ENCODE assay signal across 9 mouse cellular contexts in genomic region chr11:110095858-110096257, GRCm38 (mm10). TPM values are rescaled to one million over a fixed set of nuclear protein-coding genes. Genes with fewer than 3 reads are reported as not detected.
DNase-seq lines count a peak whose midpoint lies in the region; ATAC-seq and TF ChIP-seq lines count a peak whose summit lies in the region.
"Had no signal": no experiment of that assay in that cellular context is flagged by ENCODE, and none has a peak within 500 bp of the region (broad histone marks: within the 10 kb centered on the region; RNA-seq: fewer than 3 reads in every experiment).

TSS of gene Abca8a (minus strand) at chr11:110095978.

- no peaks in the 10 kb centered on the region for H3K4me1 ChIP-seq in kidney, adult 2 months (ENCODE audit: control insufficient read depth, insufficient read depth, low read length)

- H3K4me3 ChIP-seq in kidney, adult 2 months (ENCODE audit: insufficient read depth, low read depth, low read length), result 0 out of 2 replicates have a peak within 1 kb of the TSS, but pooled peaks have one; percentile 22

- peak within 1 kb of the TSS; percentile 50; the same call in 1 of the 2 replicates for H3K27ac ChIP-seq in kidney, adult 2 months (ENCODE audit: insufficient read depth, low read depth, low read length)

- 72% methylated on average over 5 of the region's 5 CpGs for WGBS in kidney, adult 2 months

- ATAC-seq in CD4-positive, CD25-positive, alpha-beta regulatory T cell, adult 4 months, result no peak

- DNase-seq in kidney, adult 2 months, result peak; percentile 59
- no peak for DNase-seq in kidney, postnatal 4 days
- DNase-seq in adrenal gland, adult 2 months, result peak; percentile 30
- peak; percentile 53 for DNase-seq in gastrocnemius, adult 18-20 months (ENCODE audit: low spot score)
- DNase-seq in layer of hippocampus, postnatal 14 days (ENCODE audit: low spot score in 2 of 2), result peak; percentile 6 to 80
- no peak for DNase-seq in frontal cortex, postnatal 25 days (ENCODE audit: low spot score in 2 of 2)
- DNase-seq in spleen, postnatal 4 days (ENCODE audit: low spot score in 2 of 2), result no peak
- DNase-seq: thymus, postnatal 4 days had no signal

- TF ChIP-seq CTCF in kidney, adult 2 months (conservative IDR thresholded peaks at IDR 0.05; ENCODE audit: insufficient read depth, insufficient read length, low read depth, low read length), result no peak

- TF ChIP-seq POLR2A in kidney, adult 2 months (IDR thresholded peaks at IDR 0.05; ENCODE audit: low read depth, low read length), result no peak

- H3K36me3 ChIP-seq in kidney, adult 2 months (ENCODE audit: control insufficient read depth, insufficient read depth, low read length), result no peaks in the 10 kb centered on the region

- no peaks in the 10 kb centered on the region for H3K27me3 ChIP-seq in kidney, adult 2 months (replicated peaks; ENCODE audit: control insufficient read depth, insufficient read depth, low read length)

RNA-seq across cellular contexts. Expression of gene Abca8a, which starts in this region (rescaled TPM):
- polyA plus RNA-seq in kidney, adult 2 months (2012; rRNA removed), result 7.6 and 9.2 TPM in 2 replicates
- 10 to 100 TPM; 36.7 to 51.1 TPM for total RNA-seq in adrenal gland, adult 2 months (2021)
- 2.5 and 2.6 TPM in 2 replicates for polyA plus RNA-seq in adrenal gland, adult 2 months (2012; rRNA removed)
- total RNA-seq in gastrocnemius, adult 18-20 months (2021), result 10 to 100 TPM; 29.0 to 38.6 TPM
- total RNA-seq in layer of hippocampus, postnatal 14 days (2021), result 1 to 10 TPM; 2.5 to 3.0 TPM
- not detected for polyA plus RNA-seq in CD4-positive, CD25-positive, alpha-beta regulatory T cell, adult 4 months (2017; shearing (Covaris generic))

Comparison
In these comparisons a context has a peak if more than half of its experiments do, and no peak if none do; other contexts are left out.
1. RNA of gene Abca8a (total RNA-seq): 36.7 to 51.1 TPM in adrenal gland, adult 2 months and 29.0 to 38.6 TPM in gastrocnemius, adult 18-20 months; 2.5 to 3.0 TPM in layer of hippocampus, postnatal 14 days; every median in the first group is over 4 times any median in the second.
2. DNase-seq: peak in kidney, adult 2 months (single experiment), adrenal gland, adult 2 months (single experiment), gastrocnemius, adult 18-20 months (single experiment) and layer of hippocampus, postnatal 14 days (2 of 2); none in kidney, postnatal 4 days (0 of 2), frontal cortex, postnatal 25 days (0 of 2) and spleen, postnatal 4 days (0 of 2).